Mouse (Mus musculus) ovary, postnatal 14 days (tissue): ENCODE measurements around the gene Ssbp3.

ENCODE experiments used
- DNase-seq: peaks from one replicate; pipeline ENCODE4 v3.0.0; 2022; ENCODE audit warnings: low spot score

Gene Ssbp3

DNA sequence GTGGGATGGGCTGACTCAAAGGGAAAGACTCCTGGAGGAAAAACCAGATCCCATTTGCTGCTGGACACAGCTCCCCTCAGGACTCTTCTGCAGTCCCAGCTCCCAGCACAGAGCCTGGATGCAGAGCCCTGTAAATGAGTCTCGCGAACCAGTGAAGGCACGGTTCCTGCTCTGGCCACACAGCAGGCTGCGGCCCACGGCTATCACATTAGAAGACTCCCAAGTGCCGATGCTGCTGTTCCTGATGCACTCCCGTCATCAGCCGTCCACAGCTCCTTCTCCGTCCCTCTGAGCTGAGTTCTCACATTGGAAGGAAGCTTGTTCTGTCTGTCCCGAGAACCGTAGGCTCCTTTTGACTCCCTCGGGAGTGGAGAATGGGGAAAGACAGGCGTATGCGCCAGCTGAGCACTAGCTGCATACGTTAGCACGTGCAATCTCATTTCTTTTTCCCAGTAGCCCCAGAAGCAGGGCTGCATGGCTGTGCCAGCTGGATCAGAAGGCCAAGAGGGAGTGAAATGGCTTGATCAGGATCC, 186.4 kb downstream of the Ssbp3 start, which contains the start of gene Cdcp2:
Gene Cdcp2 (plus strand): TSS at position 51 of the 533 bp plus-strand sequence.
- DNase-seq, result no peak

DNA sequence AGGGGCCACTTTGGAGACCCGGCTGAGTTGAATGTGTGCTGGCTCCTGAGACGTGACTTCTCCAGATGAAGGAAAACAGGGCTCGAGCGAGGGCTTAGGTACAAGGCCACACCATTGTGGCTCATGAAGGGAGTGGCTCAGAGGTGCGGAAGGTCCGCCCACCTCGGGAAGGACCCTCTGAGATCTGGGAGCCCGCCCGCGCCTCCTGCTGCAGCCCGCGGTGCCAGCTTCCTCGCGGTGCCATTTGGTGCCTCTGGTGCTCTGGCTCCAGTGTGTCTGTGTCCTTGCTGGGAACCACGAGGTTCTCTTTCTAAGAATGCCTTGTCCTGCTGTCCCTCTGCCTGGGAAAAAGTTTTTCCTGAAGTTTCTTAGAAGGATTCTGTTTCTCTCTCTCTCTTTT, 187.4 kb downstream of the Ssbp3 start:
- no peak for DNase-seq

DNA sequence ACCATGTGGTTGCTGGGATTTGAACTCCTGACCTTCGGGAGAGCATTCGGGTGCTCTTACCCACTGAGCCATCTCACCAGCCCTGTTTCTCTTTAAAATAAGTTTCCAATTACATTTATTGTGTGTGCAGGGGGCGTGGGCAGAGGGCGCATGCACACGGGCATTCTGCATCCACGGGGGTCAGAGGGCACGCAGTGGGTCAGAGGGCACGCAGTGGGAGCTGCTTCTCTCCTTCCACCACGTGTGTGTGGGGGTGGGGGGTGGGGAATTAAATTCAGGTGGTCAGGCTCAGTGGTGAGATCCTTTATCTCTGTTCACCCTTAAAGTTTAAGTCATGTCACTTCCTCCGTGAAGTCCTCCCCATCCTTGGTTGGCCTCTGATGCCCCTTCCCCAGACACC, 187.9 kb downstream of the Ssbp3 start:
- DNase-seq, result no peak

DNA sequence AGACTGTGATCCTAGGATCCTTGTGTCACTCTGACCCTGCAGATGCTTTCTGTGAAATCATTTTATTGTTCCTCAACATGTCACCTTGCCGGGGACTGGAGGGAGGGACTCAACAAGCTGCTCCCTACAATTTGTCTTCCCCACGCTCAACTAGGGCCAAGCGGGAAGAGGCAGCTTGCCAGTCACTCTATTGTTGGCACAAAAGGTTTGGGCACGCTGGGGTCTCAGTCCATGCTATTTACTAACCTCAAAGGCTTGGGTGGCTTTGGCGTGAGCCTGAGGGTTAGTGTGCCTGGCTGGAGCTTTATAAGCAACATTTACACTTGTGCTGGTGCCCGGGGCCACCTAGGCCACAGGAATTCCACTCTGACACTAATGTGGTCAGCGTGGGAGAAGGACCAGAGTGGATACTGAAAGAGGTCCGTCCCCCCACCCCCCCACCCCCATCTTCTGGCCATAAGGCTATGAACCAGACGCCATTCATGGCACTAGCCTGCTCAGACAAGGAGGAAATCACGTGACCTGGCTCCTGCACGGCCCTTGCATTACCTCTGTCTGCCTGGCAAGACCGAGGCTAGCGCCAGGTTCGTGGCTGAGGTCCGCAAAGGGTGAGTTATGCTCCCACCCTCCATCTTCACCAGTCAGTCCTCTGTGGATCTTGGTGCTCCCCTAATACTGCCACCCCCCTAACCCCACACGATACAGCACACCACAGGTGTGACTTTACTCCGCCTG, 188.5 kb downstream of the Ssbp3 start:
- no peak for DNase-seq
